Mouse (Mus musculus) liver, embryonic 11.5 days (tissue): ENCODE measurements around the gene Fbxo47. TPM values are rescaled to one million over a fixed set of nuclear protein-coding genes. Genes with fewer than 3 reads are reported as not detected.

Experiments
- ATAC-seq: fragments of 200-750 bp; cut with Nextera tagmentation; replicated peaks from 2 replicates; pipeline ENCODE4 v1.8.0; 2017; ENCODE audit warnings: moderate number of reproducible peaks, mild to moderate bottlenecking, moderate TSS enrichment, moderate library complexity; ENCODE audit not compliant: low FRiP score
- DNase-seq: peaks from one replicate; pipeline ENCODE4 v3.0.0-alpha.2; 2017; ENCODE audit warnings: low spot score
- H3K27ac ChIP-seq: fragments of 300-500 bp; sonication (generic); 2 replicates; pipeline ENCODE4 v1.5.1; 2014; ENCODE audit warnings: mild to moderate bottlenecking, low read depth, low read length, control low read depth
- H3K27me3 ChIP-seq: fragments of 300-500 bp; sonication (generic); replicated peaks from 2 replicates; pipeline ENCODE4 v1.6.1; 2014; ENCODE audit warnings: low read length, mixed read lengths; ENCODE audit not compliant: control insufficient read depth, insufficient read depth
- H3K36me3 ChIP-seq: fragments of 300-500 bp; sonication (generic); 2 replicates; pipeline ENCODE4 v1.6.1; 2014; ENCODE audit warnings: mild to moderate bottlenecking, low read length, moderate library complexity, mixed read lengths; ENCODE audit not compliant: control insufficient read depth, insufficient read depth
- H3K4me1 ChIP-seq: fragments of 300-500 bp; sonication (generic); replicated peaks from 2 replicates; pipeline ENCODE4 v1.6.1; 2014; ENCODE audit warnings: low read length, mixed read lengths; ENCODE audit not compliant: control insufficient read depth, insufficient read depth
- H3K4me2 ChIP-seq: fragments of 300-500 bp; sonication (generic); 2 replicates; pipeline ENCODE4 v1.6.1; 2014; ENCODE audit warnings: mild to moderate bottlenecking, control low read depth, moderate library complexity
- H3K4me3 ChIP-seq: fragments of 300-500 bp; sonication (generic); 2 replicates; pipeline ENCODE4 v1.5.1; 2014; ENCODE audit warnings: low read depth, low read length, control low read depth
- H3K9ac ChIP-seq: fragments of 300-500 bp; sonication (generic); 2 replicates; pipeline ENCODE4 v1.6.1; 2014; ENCODE audit warnings: low read depth, low read length, control low read depth
- H3K9me3 ChIP-seq: fragments of 300-500 bp; sonication (generic); 2 replicates; pipeline ENCODE4 v1.6.1; 2016; ENCODE audit warnings: low read length, inconsistent platforms, mixed read lengths; ENCODE audit not compliant: control insufficient read depth
- WGBS: fragments of 180-500 bp; shearing (Covaris S2); extraction: QIAGEN DNeasy Blood & Tissue Kit; methylation state at CpG from one replicate; pipeline ENCODE4 v1.1.7; 2014; 5-methylcytosine and 5-hydroxymethylcytosine counted together
- polyA plus RNA-seq: library from polyadenylated mRNA; unstranded; fragments of >200 nt; fragmentation: Nextera tagmentation; extraction: Ambion mirVana; gene quantifications from 2 replicates; pipeline ENCODE4 v1.2.1, GENCODE M21; 2014

The Fbxo47 gene
- 1.1 TPM in 2 replicates for polyA plus RNA-seq

GRCm38 (mm10) chr11:97883918-97884600 lies at the start of gene Fbxo47:
Gene Fbxo47, minus strand, starts transcription at chr11:97884154.
- Histone ChIP-seq H3K4me1 (peaks cover 3% of the 10 kb centered on the region), H3K4me3 (peak within 1 kb of the TSS; percentile 61), H3K27me3 (no peaks in the 10 kb centered on the region), H3K4me2 (peak within 1 kb of the TSS; percentile 72), H3K9ac (peak within 1 kb of the TSS; percentile 66), H3K9me3 (no peaks in the 10 kb centered on the region), H3K36me3 (no peaks in the 10 kb centered on the region), H3K27ac (peak within 1 kb of the TSS; percentile 85)
- peak; percentile 92 for ATAC-seq
- WGBS, result under 1% methylated on average over 37 of the region's 37 CpGs
- peak; percentile 96 for DNase-seq

- Histone ChIP-seq H3K36me3 (no peaks in the 10 kb centered on the region), H3K9me3 (no peaks in the 10 kb centered on the region; the same call in 1 of the 2 replicates), H3K4me1 (no peaks in the 10 kb centered on the region), H3K4me2 (no peak overlapping the region), H3K9ac (no peak overlapping the region), H3K4me3 (no peak overlapping the region), H3K27me3 (no peaks in the 10 kb centered on the region; the same call in 1 of the 2 replicates), H3K27ac (no peak overlapping the region)
- ATAC-seq, result no peak
- 76% methylated on average over 1 of the region's 1 CpGs for WGBS
- no peak for DNase-seq
Observed at GRCm38 (mm10) chr11:97933553-97933952, 49.6 kb upstream of the Fbxo47 start.

DNA sequence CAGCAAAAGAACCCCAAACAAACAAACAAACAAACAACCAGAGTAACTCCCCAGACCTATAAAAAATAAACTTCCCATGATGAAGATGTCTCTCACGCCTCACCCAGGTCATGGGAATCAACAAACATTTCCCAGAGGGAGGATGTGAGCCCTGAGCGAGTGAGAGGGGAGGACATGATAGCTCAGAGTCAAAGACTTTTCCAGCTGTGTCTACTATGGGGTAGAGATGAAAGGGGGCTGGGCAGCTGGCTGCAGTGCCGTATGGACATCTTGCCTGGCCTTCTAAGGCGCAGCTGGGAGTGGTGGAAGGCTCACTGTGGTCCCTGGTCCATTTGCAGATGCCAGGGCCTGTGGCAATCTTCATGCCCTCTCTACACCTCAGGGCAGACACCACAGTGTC lies 45.0 kb upstream of the Fbxo47 start:
- Histone ChIP-seq H3K27me3 (no peaks in the 10 kb centered on the region), H3K27ac (no peak overlapping the region), H3K36me3 (no peaks in the 10 kb centered on the region), H3K4me1 (no peaks in the 10 kb centered on the region), H3K9me3 (no peaks in the 10 kb centered on the region; the same call in 1 of the 2 replicates), H3K9ac (no peak overlapping the region), H3K4me3 (no peak overlapping the region), H3K4me2 (no peak overlapping the region)
- ATAC-seq, result no peak
- WGBS, result 77% methylated on average over 4 of the region's 4 CpGs
- DNase-seq, result no peak

GRCm38 (mm10) chr11:97924217-97924616 lies 40.3 kb upstream of the Fbxo47 start:
- 87% methylated on average over 10 of the region's 10 CpGs for WGBS
- Histone ChIP-seq H3K4me1 (no peaks in the 10 kb centered on the region), H3K36me3 (no peaks in the 10 kb centered on the region), H3K9me3 (no peaks in the 10 kb centered on the region), H3K27me3 (no peaks in the 10 kb centered on the region), H3K4me2 (no peak overlapping the region), H3K27ac (no peak overlapping the region), H3K4me3 (no peak overlapping the region), H3K9ac (no peak overlapping the region)
- ATAC-seq (no peak), DNase-seq (no peak)

- no peak for ATAC-seq
- WGBS, result 72% methylated on average over 9 of the region's 9 CpGs
Observed at GRCm38 (mm10) chr11:97923639-97924038, 39.7 kb upstream of the Fbxo47 start.

GRCm38 (mm10) chr11:97915974-97916503 lies 32.1 kb upstream of the Fbxo47 start:
- Histone ChIP-seq H3K27ac (no peak overlapping the region), H3K36me3 (no peaks in the 10 kb centered on the region), H3K9me3 (no peaks in the 10 kb centered on the region), H3K4me3 (no peak overlapping the region), H3K27me3 (no peaks in the 10 kb centered on the region), H3K9ac (no peak overlapping the region), H3K4me1 (no peaks in the 10 kb centered on the region), H3K4me2 (no peak overlapping the region)
- WGBS, result 82% methylated on average over 6 of the region's 6 CpGs
- DNase-seq (no peak), ATAC-seq (no peak)

More at GRCm38 (mm10) chr11:97923639-97924038, 39.7 kb upstream of the Fbxo47 start:
- no peaks in the 10 kb centered on the region for H3K4me1 ChIP-seq
- no peak overlapping the region for H3K4me3 ChIP-seq
- no peak for DNase-seq
- no peaks in the 10 kb centered on the region for H3K36me3 ChIP-seq
- no peaks in the 10 kb centered on the region for H3K27me3 ChIP-seq
- H3K27ac ChIP-seq, result no peak overlapping the region
- no peak overlapping the region for H3K4me2 ChIP-seq
- H3K9ac ChIP-seq, result no peak overlapping the region
- H3K9me3 ChIP-seq, result no peaks in the 10 kb centered on the region

GRCm38 (mm10) chr11:97915471-97915870 lies 31.5 kb upstream of the Fbxo47 start:
- Histone ChIP-seq H3K9ac (no peak overlapping the region), H3K27me3 (no peaks in the 10 kb centered on the region), H3K36me3 (no peaks in the 10 kb centered on the region), H3K4me3 (no peak overlapping the region), H3K4me2 (no peak overlapping the region), H3K4me1 (no peaks in the 10 kb centered on the region), H3K9me3 (no peaks in the 10 kb centered on the region), H3K27ac (no peak overlapping the region)
- 69% methylated on average over 2 of the region's 2 CpGs for WGBS
- ATAC-seq (no peak), DNase-seq (no peak)

DNA sequence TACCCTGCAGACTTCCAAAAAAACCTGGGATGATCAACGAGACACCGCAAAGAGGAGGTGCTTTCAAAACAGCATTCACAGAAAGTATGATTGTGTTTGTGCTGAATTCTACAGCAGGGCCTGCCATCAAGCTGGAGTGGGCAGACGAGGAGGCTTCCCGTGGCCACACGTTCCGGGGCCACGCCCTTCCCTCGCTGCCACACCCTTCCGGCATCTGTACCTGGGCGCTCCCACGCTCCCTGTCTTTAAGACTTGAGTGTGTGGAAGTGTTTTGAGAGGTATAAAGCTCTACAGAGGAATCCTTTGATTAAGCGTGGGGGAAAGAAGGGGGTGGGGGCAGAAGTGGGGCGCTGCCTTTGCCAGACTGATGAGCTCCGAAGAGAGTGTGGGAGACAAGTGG lies 29.2 kb upstream of the Fbxo47 start:
- no peak overlapping the region for H3K4me2 ChIP-seq
- no peak for DNase-seq
- H3K4me1 ChIP-seq, result no peaks in the 10 kb centered on the region
- no peaks in the 10 kb centered on the region for H3K27me3 ChIP-seq
- 83% methylated on average over 14 of the region's 14 CpGs for WGBS
- ATAC-seq, result no peak
- H3K27ac ChIP-seq, result no peak overlapping the region
- H3K9ac ChIP-seq, result no peak overlapping the region
- H3K9me3 ChIP-seq, result no peaks in the 10 kb centered on the region
- no peak overlapping the region for H3K4me3 ChIP-seq
- no peaks in the 10 kb centered on the region for H3K36me3 ChIP-seq
